Mouse (Mus musculus) lung, adult 2 months (tissue): ENCODE data around the gene 2010111I01Rik.

ENCODE experiments used
- CTCF ChIP-seq: fragments of 200-500 bp; IDR thresholded peaks from 2 replicates; pipeline ENCODE4 v1.5.1; 2011; ENCODE audit warnings: mild to moderate bottlenecking, low read length, control low read depth; ENCODE audit not compliant: insufficient read depth
- POLR2A ChIP-seq: fragments of 200-500 bp; IDR thresholded peaks from 2 replicates; pipeline ENCODE4 v1.6.1; 2011; ENCODE audit warnings: low read depth, mild to moderate bottlenecking, control low read depth, low read length, borderline replicate concordance; ENCODE audit errors: extremely low read depth

DNA sequence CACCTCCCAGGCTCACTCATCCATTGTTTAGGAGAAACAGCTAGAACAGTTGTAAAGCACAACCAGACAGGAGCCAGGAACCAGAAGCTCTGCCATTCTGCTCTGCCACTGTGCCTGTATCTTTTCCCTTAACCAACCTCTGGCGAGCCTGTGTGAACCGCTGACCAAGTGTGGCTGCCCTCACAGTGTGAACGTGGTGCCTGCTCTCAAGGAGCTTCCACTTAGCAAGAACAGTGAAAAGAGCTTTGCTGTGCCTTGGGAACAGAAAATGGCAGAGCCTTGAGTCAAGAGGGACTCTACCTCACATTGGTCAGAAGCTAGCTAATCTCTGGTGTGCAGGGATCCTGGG is 207.4 kb downstream of the 2010111I01Rik start:
- no peak for TF ChIP-seq POLR2A
- no peak for TF ChIP-seq CTCF
